Mouse (Mus musculus): ENCODE measurements around the gene Gm47985. TPM values are rescaled to one million over a fixed set of nuclear protein-coding genes. Genes with fewer than 3 reads are reported as not detected.
"Not testable (repeated sequence)": the region's sequence is repeated elsewhere in the genome, so short reads cannot be mapped to it uniquely, and the experiment has no call there.

The Gm47985 gene
- polyA plus RNA-seq, 1 experiment from 2014 or later, result not detected

- peak; percentile 71 for DNase-seq (ENCODE audit: low spot score)
Measured at GRCm38 (mm10) chr1:151177030-151177936, 5.1 kb upstream of the Gm47985 start.

GRCm38 (mm10) chr1:151177937-151178271, 4.4 kb upstream of the Gm47985 start:
- no peak for DNase-seq (ENCODE audit: low spot score)

- no peak for DNase-seq (ENCODE audit: low spot score)
Measured at GRCm38 (mm10) chr1:151178505-151179083, 3.7 kb upstream of the Gm47985 start.

- no peak for DNase-seq (ENCODE audit: low spot score)
Measured at GRCm38 (mm10) chr1:151180167-151180566, 2.2 kb upstream of the Gm47985 start.

GRCm38 (mm10) chr1:151186186-151186585, 3.8 kb downstream of the Gm47985 start:
- DNase-seq (ENCODE audit: low spot score), result not testable (repeated sequence)

GRCm38 (mm10) chr1:151186879-151187424, 4.6 kb downstream of the Gm47985 start:
- not testable (repeated sequence) for DNase-seq (ENCODE audit: low spot score)

GRCm38 (mm10) chr1:151188469-151188868, 6.1 kb downstream of the Gm47985 start:
- no peak for DNase-seq (ENCODE audit: low spot score)

- DNase-seq (ENCODE audit: low spot score), result not testable (repeated sequence)
Measured at GRCm38 (mm10) chr1:151192075-151192474, 9.7 kb downstream of the Gm47985 start, which contains the start of gene Gm8947. Gene Gm8947 (plus strand): TSS chr1:151192376.

GRCm38 (mm10) chr1:151192739-151193138, 10.4 kb downstream of the Gm47985 start:
- DNase-seq (ENCODE audit: low spot score), result not testable (repeated sequence)

- not testable (repeated sequence) for DNase-seq (ENCODE audit: low spot score)
Measured at GRCm38 (mm10) chr1:151195986-151196385, 13.6 kb downstream of the Gm47985 start.

- DNase-seq (ENCODE audit: low spot score), result not testable (repeated sequence)
Measured at GRCm38 (mm10) chr1:151196690-151197089, 14.4 kb downstream of the Gm47985 start.

GRCm38 (mm10) chr1:151198120-151198519, 15.8 kb downstream of the Gm47985 start, which contains the start of gene Gm47995:
Gene Gm47995 (plus strand): TSS chr1:151198448.
- not testable (repeated sequence) for DNase-seq (ENCODE audit: low spot score)

GRCm38 (mm10) chr1:151200620-151201019, 18.3 kb downstream of the Gm47985 start:
- not testable (repeated sequence) for DNase-seq (ENCODE audit: low spot score)

- not testable (repeated sequence) for DNase-seq (ENCODE audit: low spot score)
Measured at GRCm38 (mm10) chr1:151202771-151203170, 20.4 kb downstream of the Gm47985 start.

GRCm38 (mm10) chr1:151203818-151204217, 21.5 kb downstream of the Gm47985 start, which contains the start of gene 3110040M04Rik:
Gene 3110040M04Rik (plus strand): TSS chr1:151204121.
- DNase-seq (ENCODE audit: low spot score), result not testable (repeated sequence)

- DNase-seq (ENCODE audit: low spot score), result not testable (repeated sequence)
Measured at GRCm38 (mm10) chr1:151208493-151208892, 26.2 kb downstream of the Gm47985 start.

GRCm38 (mm10) chr1:151208944-151209343, 26.6 kb downstream of the Gm47985 start:
- DNase-seq (ENCODE audit: low spot score), result not testable (repeated sequence)

GRCm38 (mm10) chr1:151209824-151210355, 27.6 kb downstream of the Gm47985 start, which contains the start of gene Gm47996:
Gene Gm47996 (plus strand): TSS chr1:151210131.
- DNase-seq (ENCODE audit: low spot score), result not testable (repeated sequence)

GRCm38 (mm10) chr1:151211666-151212065, 29.3 kb downstream of the Gm47985 start:
- DNase-seq (ENCODE audit: low spot score), result not testable (repeated sequence)

GRCm38 (mm10) chr1:151214862-151215261, 32.5 kb downstream of the Gm47985 start:
- DNase-seq (ENCODE audit: low spot score), result no peak

GRCm38 (mm10) chr1:151215985-151216384, 33.6 kb downstream of the Gm47985 start:
- no peak for DNase-seq (ENCODE audit: low spot score)
